In the genomic region with DNA sequence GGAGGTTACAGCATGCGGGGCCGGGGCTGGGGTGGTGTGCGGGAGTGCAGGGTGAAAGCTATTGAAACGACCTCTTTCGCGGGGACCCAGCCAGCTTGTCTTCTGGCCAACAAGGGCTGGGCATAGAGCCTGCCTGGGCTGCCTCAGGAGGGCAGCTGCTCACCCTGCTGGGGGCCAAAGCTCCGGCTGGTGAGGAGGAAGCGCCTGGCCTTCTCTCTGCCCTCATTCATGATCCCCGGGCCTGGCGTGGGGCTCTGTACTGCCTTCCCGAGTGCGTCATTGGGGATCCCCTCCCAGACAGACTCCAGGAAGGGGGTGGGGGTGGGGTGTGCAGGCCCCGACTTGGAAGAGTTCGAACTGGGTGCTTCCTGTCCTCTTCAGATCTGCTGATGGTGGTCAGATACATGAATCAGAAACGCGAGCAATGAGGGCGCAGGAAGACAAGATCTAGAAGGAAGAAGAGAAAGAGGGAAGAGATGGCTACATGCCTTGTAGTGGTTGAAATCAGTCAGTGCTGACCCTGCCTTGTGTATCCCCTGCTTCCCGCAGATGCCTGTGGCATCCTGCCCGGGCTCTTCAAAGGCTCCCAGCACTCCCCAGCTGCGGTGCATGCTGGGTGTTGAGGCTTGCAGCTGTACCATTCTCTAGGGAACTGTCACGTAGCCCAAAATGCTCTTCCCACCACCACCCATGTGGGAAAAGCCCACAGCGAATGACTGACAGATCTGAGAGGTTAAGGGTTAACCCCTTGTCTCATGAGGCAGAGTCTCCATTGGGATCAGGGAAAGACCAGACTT, we compare ENCODE assay signal across 8 mouse cellular contexts. TPM values are rescaled to one million over a fixed set of nuclear protein-coding genes. Genes with fewer than 3 reads are reported as not detected.
DNase-seq lines count a peak whose midpoint lies in the region; ATAC-seq and TF ChIP-seq lines count a peak whose summit lies in the region.

No protein-coding gene starts in this region.

- H3K9me3 ChIP-seq in midbrain, embryonic 12.5 days, result no peaks in the 10 kb centered on the region
- H3K9me3 ChIP-seq in midbrain, embryonic 10.5 days (replicated peaks), result no peaks in the 10 kb centered on the region
- no peaks in the 10 kb centered on the region for H3K9me3 ChIP-seq in midbrain, postnatal 0 days (ENCODE audit: low read length)

- no peaks in the 10 kb centered on the region for H3K27me3 ChIP-seq in midbrain, embryonic 12.5 days
- no peaks in the 10 kb centered on the region for H3K27me3 ChIP-seq in midbrain, embryonic 10.5 days (ENCODE audit: low read depth, poor library complexity, severe bottlenecking)
- no peaks in the 10 kb centered on the region for H3K27me3 ChIP-seq in midbrain, postnatal 0 days (ENCODE audit: insufficient read depth, low read length)

- intact Hi-C loops in heart, postnatal 14 days (cut with DNase I), result no loop called here

- H3K4me2 ChIP-seq in midbrain, embryonic 12.5 days (replicated peaks), result 0 out of 2 replicates have a peak overlapping the region, but pooled peaks have one; percentile 2
- no peak overlapping the region for H3K4me2 ChIP-seq in midbrain, postnatal 0 days (ENCODE audit: low read depth, low read length, poor library complexity, severe bottlenecking)

- H3K9ac ChIP-seq in midbrain, embryonic 12.5 days (replicated peaks), result peak overlapping the region; percentile 31; the same call in 1 of the 2 replicates
- no peak overlapping the region for H3K9ac ChIP-seq in midbrain, postnatal 0 days (replicated peaks; ENCODE audit: low read length, poor library complexity, severe bottlenecking)

- no peak overlapping the region for H3K4me3 ChIP-seq in midbrain, embryonic 12.5 days
- H3K4me3 ChIP-seq in midbrain, embryonic 10.5 days, result no peak overlapping the region
- no peak overlapping the region for H3K4me3 ChIP-seq in midbrain, postnatal 0 days (ENCODE audit: low read depth, low read length)

- TF ChIP-seq CTCF in midbrain, postnatal 0 days (IDR thresholded peaks at IDR 0.05), result no peak

- no peak for ATAC-seq in midbrain, embryonic 12.5 days (ENCODE audit: low FRiP score, low read depth)
- ATAC-seq in midbrain, postnatal 0 days (ENCODE audit: low FRiP score), result peak; percentile 77

- peaks cover 13% of the 10 kb centered on the region for H3K4me1 ChIP-seq in midbrain, embryonic 12.5 days
- peaks cover 16% of the 10 kb centered on the region for H3K4me1 ChIP-seq in midbrain, embryonic 10.5 days
- H3K4me1 ChIP-seq in midbrain, postnatal 0 days (ENCODE audit: insufficient read depth, low read length), result peaks cover 11% of the 10 kb centered on the region; the same call in 1 of the 2 replicates

- 36% methylated on average over 22 of the region's 22 CpGs for WGBS in midbrain, embryonic 12.5 days
- 38% methylated on average over 22 of the region's 22 CpGs for WGBS in midbrain, embryonic 10.5 days
- 29% methylated on average over 22 of the region's 22 CpGs for WGBS in midbrain, postnatal 0 days

- no peaks in the 10 kb centered on the region for H3K36me3 ChIP-seq in midbrain, embryonic 12.5 days
- no peaks in the 10 kb centered on the region for H3K36me3 ChIP-seq in midbrain, embryonic 10.5 days
- H3K36me3 ChIP-seq in midbrain, postnatal 0 days (ENCODE audit: insufficient read depth, low read length), result no peaks in the 10 kb centered on the region

- DNase-seq in adrenal gland, postnatal 25 days, result peak; percentile 35
- DNase-seq in adrenal gland, adult (ENCODE audit: inconsistent age in 2 of 2, low spot score in 1 of 2), result no peak
- DNase-seq in midbrain, embryonic 10.5 days (ENCODE audit: low spot score), result no peak
- peak; percentile 8 to 23 for DNase-seq in heart, postnatal 14 days
- DNase-seq in midbrain, postnatal 0 days (ENCODE audit: low spot score), result peak; percentile 72
- no peak for DNase-seq in spleen, postnatal 36 days (ENCODE audit: low spot score in 2 of 2)
- DNase-seq in ovary, postnatal 14 days (ENCODE audit: low spot score), result no peak

- no peak overlapping the region for H3K27ac ChIP-seq in midbrain, embryonic 12.5 days (replicated peaks)
- H3K27ac ChIP-seq in midbrain, embryonic 10.5 days (replicated peaks), result no peak overlapping the region; the same call in 1 of the 2 replicates
- H3K27ac ChIP-seq in midbrain, postnatal 0 days (ENCODE audit: low read depth, low read length), result no peak overlapping the region

RNA-seq across cellular contexts. Expression of gene Calb2, which starts 9.5 kb away (rescaled TPM):
- total RNA-seq in adrenal gland, postnatal 25 days (2021), result 0.52 TPM in 1 of 2 replicates, not detected in the other
- 7.2 and 10.9 TPM in 2 replicates for polyA plus RNA-seq in midbrain, embryonic 12.5 days (2016; fragmentation: Nextera tagmentation; extraction: Ambion mirVana)
- 1.8 and 2.4 TPM in 2 replicates for polyA plus RNA-seq in midbrain, embryonic 10.5 days (2016; fragmentation: Nextera tagmentation; extraction: Ambion mirVana)
- total RNA-seq in heart, postnatal 14 days (2021), result not detected
- total RNA-seq in midbrain, postnatal 0 days (2014; rRNA removed), result 105 and 126 TPM in 2 replicates
- 295 and 359 TPM in 2 replicates for polyA plus RNA-seq in midbrain, postnatal 0 days (2015; fragmentation: Nextera tagmentation; extraction: Ambion mirVana)

RNA-seq across cellular contexts. Expression of gene Cmtr2, which starts 37.9 kb away (rescaled TPM):
- 8.6 and 9.6 TPM in 2 replicates for total RNA-seq in adrenal gland, postnatal 25 days (2021)
- 11.8 and 13.6 TPM in 2 replicates for polyA plus RNA-seq in midbrain, embryonic 12.5 days (2016; fragmentation: Nextera tagmentation; extraction: Ambion mirVana)
- 12.4 and 13.2 TPM in 2 replicates for polyA plus RNA-seq in midbrain, embryonic 10.5 days (2016; fragmentation: Nextera tagmentation; extraction: Ambion mirVana)
- 1 to 10 TPM; 2.6 to 2.9 TPM for total RNA-seq in heart, postnatal 14 days (2021)
- 17.1 and 19.1 TPM in 2 replicates for total RNA-seq in midbrain, postnatal 0 days (2014; rRNA removed)
- 7.4 and 7.7 TPM in 2 replicates for polyA plus RNA-seq in midbrain, postnatal 0 days (2015; fragmentation: Nextera tagmentation; extraction: Ambion mirVana)

Comparison
In these comparisons a context has a peak if more than half of its experiments do, and no peak if none do; other contexts are left out.
1. DNase-seq: peak in adrenal gland, postnatal 25 days (single experiment), heart, postnatal 14 days (2 of 2) and midbrain, postnatal 0 days (single experiment); none in adrenal gland, adult (0 of 2), midbrain, embryonic 10.5 days (single experiment), spleen, postnatal 36 days (0 of 2) and ovary, postnatal 14 days (single experiment).
2. RNA of gene Calb2, which starts 9.5 kb away (total RNA-seq): 105 to 126 TPM in midbrain, postnatal 0 days; 0.52 TPM in adrenal gland, postnatal 25 days and not detected in heart, postnatal 14 days; every median in the first group is over 10 times any median in the second.